In the genomic region with DNA sequence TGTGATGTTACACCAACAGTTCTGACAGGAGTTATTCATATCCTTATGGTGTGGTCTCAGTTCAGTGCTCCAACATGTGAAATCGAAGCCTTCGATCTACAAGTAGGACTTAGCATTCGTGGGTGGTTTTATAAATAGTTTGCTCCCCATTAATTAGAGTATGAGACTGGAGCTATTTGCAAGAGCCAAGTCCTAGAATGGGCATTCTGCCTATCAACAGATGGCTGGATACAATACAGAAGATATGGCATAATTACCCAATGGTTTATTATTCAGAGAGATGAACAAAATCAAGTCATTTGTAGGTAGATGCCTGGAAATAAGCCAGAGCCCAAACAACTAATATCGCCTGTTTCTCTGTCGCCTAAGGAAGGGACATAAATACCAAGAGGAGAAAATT, we compare ENCODE assay signal across 15 mouse cellular contexts. TPM values are rescaled to one million over a fixed set of nuclear protein-coding genes. Genes with fewer than 3 reads are reported as not detected.
DNase-seq lines count a peak whose midpoint lies in the region; ATAC-seq lines count a peak whose summit lies in the region.
"Had no signal": no experiment of that assay in that cellular context is flagged by ENCODE, and none has a peak within 500 bp of the region (broad histone marks: within the 10 kb centered on the region; RNA-seq: fewer than 3 reads in every experiment).

No protein-coding gene starts in this region.

- no peak for DNase-seq in embryonic facial prominence, embryonic 10.5 days (ENCODE audit: low spot score)
- DNase-seq in lung, postnatal 14 days: no peak
- DNase-seq in embryonic facial prominence, embryonic 14.5 days (ENCODE audit: low spot score): no peak
- DNase-seq in kidney, postnatal 36 days: no peak
- DNase-seq: adrenal gland, postnatal 10 days; right cerebral cortex, postnatal 25 days; thymus, postnatal 14 days had no signal

- ATAC-seq in embryonic facial prominence, embryonic 13.5 days (ENCODE audit: insufficient number of reproducible peaks, insufficient read depth, low FRiP score, low TSS enrichment, low read depth): no peak
- ATAC-seq in lung, embryonic 15.5 days (ENCODE audit: borderline replicate concordance, extremely low read depth, low FRiP score, low TSS enrichment): no peak
- ATAC-seq in embryonic facial prominence, embryonic 14.5 days (ENCODE audit: low read depth): no peak
- no peak for ATAC-seq in midbrain, embryonic 16.5 days
- no peak for ATAC-seq in liver, embryonic 12.5 days
- ATAC-seq: inflammation-experienced regulatory T-cells, adult 6 months had no signal

- no peak overlapping the region for H3K9ac ChIP-seq in embryonic facial prominence, embryonic 13.5 days
- no peak overlapping the region for H3K9ac ChIP-seq in lung, embryonic 15.5 days
- no peak overlapping the region for H3K9ac ChIP-seq in embryonic facial prominence, embryonic 14.5 days (ENCODE audit: low read depth, low read length)
- H3K9ac ChIP-seq in midbrain, embryonic 16.5 days (ENCODE audit: low read depth, low read length): no peak overlapping the region
- no peak overlapping the region for H3K9ac ChIP-seq in liver, embryonic 12.5 days
- H3K9ac ChIP-seq: heart, embryonic 15.5 days; liver, embryonic 14.5 days had no signal

- H3K36me3 ChIP-seq in embryonic facial prominence, embryonic 13.5 days: no peaks in the 10 kb centered on the region
- H3K36me3 ChIP-seq in embryonic facial prominence, embryonic 10.5 days (replicated peaks): no peaks in the 10 kb centered on the region
- no peaks in the 10 kb centered on the region for H3K36me3 ChIP-seq in lung, embryonic 15.5 days
- no peaks in the 10 kb centered on the region for H3K36me3 ChIP-seq in embryonic facial prominence, embryonic 14.5 days (ENCODE audit: control insufficient read depth, insufficient read depth, low read length)
- no peaks in the 10 kb centered on the region for H3K36me3 ChIP-seq in midbrain, embryonic 16.5 days (ENCODE audit: control insufficient read depth, insufficient read depth, low read length)
- no peaks in the 10 kb centered on the region for H3K36me3 ChIP-seq in liver, embryonic 12.5 days
- H3K36me3 ChIP-seq: heart, embryonic 15.5 days had no signal

- H3K27me3 ChIP-seq in embryonic facial prominence, embryonic 13.5 days: 0 out of 2 replicates have a peak, but pooled peaks cover 7% of the 10 kb centered on the region
- H3K27me3 ChIP-seq in embryonic facial prominence, embryonic 10.5 days (replicated peaks; ENCODE audit: low read depth, poor library complexity, severe bottlenecking): no peaks in the 10 kb centered on the region
- H3K27me3 ChIP-seq in lung, embryonic 15.5 days: no peaks in the 10 kb centered on the region
- H3K27me3 ChIP-seq in embryonic facial prominence, embryonic 14.5 days (replicated peaks; ENCODE audit: control insufficient read depth, insufficient read depth, low read length): no peaks in the 10 kb centered on the region
- no peaks in the 10 kb centered on the region for H3K27me3 ChIP-seq in midbrain, embryonic 16.5 days (ENCODE audit: control insufficient read depth, insufficient read depth, low read depth, low read length)
- H3K27me3 ChIP-seq in liver, embryonic 12.5 days (replicated peaks): no peaks in the 10 kb centered on the region
- H3K27me3 ChIP-seq: heart, embryonic 15.5 days had no signal

- H3K4me2 ChIP-seq in embryonic facial prominence, embryonic 13.5 days: peak overlapping the region; percentile 95; the same call in 1 of the 2 replicates
- 0 out of 2 replicates have a peak overlapping the region, but pooled peaks have one; percentile 89 for H3K4me2 ChIP-seq in lung, embryonic 15.5 days
- peak overlapping the region; percentile 92; the same call in 1 of the 2 replicates for H3K4me2 ChIP-seq in embryonic facial prominence, embryonic 14.5 days (ENCODE audit: low read depth, low read length)
- peak overlapping the region; percentile 80 for H3K4me2 ChIP-seq in midbrain, embryonic 16.5 days (ENCODE audit: low read length)
- no peak overlapping the region for H3K4me2 ChIP-seq in liver, embryonic 12.5 days

- H3K9me3 ChIP-seq in embryonic facial prominence, embryonic 13.5 days: no peaks in the 10 kb centered on the region
- no peaks in the 10 kb centered on the region for H3K9me3 ChIP-seq in embryonic facial prominence, embryonic 10.5 days
- H3K9me3 ChIP-seq in lung, embryonic 15.5 days: no peaks in the 10 kb centered on the region
- H3K9me3 ChIP-seq in embryonic facial prominence, embryonic 14.5 days (ENCODE audit: control insufficient read depth, low read length): no peaks in the 10 kb centered on the region
- H3K9me3 ChIP-seq in midbrain, embryonic 16.5 days (replicated peaks; ENCODE audit: control insufficient read depth, low read length, poor library complexity, severe bottlenecking): no peaks in the 10 kb centered on the region; the same call in 1 of the 2 replicates
- H3K9me3 ChIP-seq in liver, embryonic 12.5 days (replicated peaks): no peaks in the 10 kb centered on the region
- H3K9me3 ChIP-seq: heart, embryonic 15.5 days had no signal

- H3K27ac ChIP-seq in embryonic facial prominence, embryonic 13.5 days: no peak overlapping the region
- H3K27ac ChIP-seq in embryonic facial prominence, embryonic 10.5 days (replicated peaks): no peak overlapping the region
- no peak overlapping the region for H3K27ac ChIP-seq in lung, embryonic 15.5 days
- no peak overlapping the region for H3K27ac ChIP-seq in embryonic facial prominence, embryonic 14.5 days (replicated peaks; ENCODE audit: low read depth, low read length)
- peak overlapping the region; percentile 38 for H3K27ac ChIP-seq in midbrain, embryonic 16.5 days (ENCODE audit: low read length)
- no peak overlapping the region for H3K27ac ChIP-seq in liver, embryonic 12.5 days
- H3K27ac ChIP-seq: heart, embryonic 15.5 days; kidney, postnatal 0 days; liver, embryonic 14.5 days had no signal

- no peak overlapping the region for H3K4me3 ChIP-seq in embryonic facial prominence, embryonic 13.5 days
- H3K4me3 ChIP-seq in embryonic facial prominence, embryonic 10.5 days: no peak overlapping the region
- H3K4me3 ChIP-seq in lung, embryonic 15.5 days: no peak overlapping the region
- H3K4me3 ChIP-seq in embryonic facial prominence, embryonic 14.5 days (ENCODE audit: low read depth, low read length): no peak overlapping the region
- no peak overlapping the region for H3K4me3 ChIP-seq in midbrain, embryonic 16.5 days (ENCODE audit: low read depth, low read length)
- no peak overlapping the region for H3K4me3 ChIP-seq in liver, embryonic 12.5 days
- H3K4me3 ChIP-seq: heart, embryonic 15.5 days had no signal

- peaks cover 14% of the 10 kb centered on the region for H3K4me1 ChIP-seq in embryonic facial prominence, embryonic 13.5 days
- peaks cover 14% of the 10 kb centered on the region for H3K4me1 ChIP-seq in embryonic facial prominence, embryonic 10.5 days
- H3K4me1 ChIP-seq in lung, embryonic 15.5 days: peaks cover 42% of the 10 kb centered on the region
- no peaks in the 10 kb centered on the region for H3K4me1 ChIP-seq in embryonic facial prominence, embryonic 14.5 days (ENCODE audit: control insufficient read depth, insufficient read depth, low read length)
- peaks cover 6% of the 10 kb centered on the region for H3K4me1 ChIP-seq in midbrain, embryonic 16.5 days (ENCODE audit: control insufficient read depth, insufficient read depth, low read length)
- H3K4me1 ChIP-seq in liver, embryonic 12.5 days: peaks cover 20% of the 10 kb centered on the region

- 85% methylated on average over 5 of the region's 5 CpGs for WGBS in embryonic facial prominence, embryonic 13.5 days
- WGBS in embryonic facial prominence, embryonic 10.5 days: 94% methylated on average over 5 of the region's 5 CpGs
- 81% methylated on average over 5 of the region's 5 CpGs for WGBS in lung, embryonic 15.5 days
- WGBS in embryonic facial prominence, embryonic 14.5 days: 86% methylated on average over 5 of the region's 5 CpGs
- 91% methylated on average over 5 of the region's 5 CpGs for WGBS in midbrain, embryonic 16.5 days
- WGBS in liver, embryonic 12.5 days (ENCODE audit: insufficient replicate concordance): 84% methylated on average over 5 of the region's 5 CpGs

RNA-seq across cellular contexts. Expression of gene Hmgcll1, which starts 1.3 kb away (rescaled TPM):
- 3.9 and 5.1 TPM in 2 replicates for polyA plus RNA-seq in embryonic facial prominence, embryonic 13.5 days (2015; fragmentation: Nextera tagmentation; extraction: Ambion mirVana)
- polyA plus RNA-seq in embryonic facial prominence, embryonic 10.5 days (2016; fragmentation: Nextera tagmentation; extraction: Ambion mirVana): 4.0 TPM in 2 replicates
- polyA plus RNA-seq in lung, embryonic 15.5 days (2015; fragmentation: Nextera tagmentation; extraction: Ambion mirVana): 8.8 and 9.9 TPM in 2 replicates
- polyA plus RNA-seq in embryonic facial prominence, embryonic 14.5 days (2014; fragmentation: Nextera tagmentation; extraction: Ambion mirVana): 2.9 and 3.9 TPM in 2 replicates
- 24.4 and 30.6 TPM in 2 replicates for polyA plus RNA-seq in midbrain, embryonic 16.5 days (2015; fragmentation: Nextera tagmentation; extraction: Ambion mirVana)
- polyA plus RNA-seq in liver, embryonic 12.5 days (2016; fragmentation: Nextera tagmentation; extraction: Ambion mirVana): 0.21 and 0.57 TPM in 2 replicates
- polyA plus RNA-seq: inflammation-experienced regulatory T-cells, adult 6 months had no signal
